Mouse (Mus musculus) heart, adult 2 months (tissue): ENCODE results near the gene Polr3k.

Experiments
- CTCF ChIP-seq: fragments of 200-600 bp; IDR thresholded peaks from 2 replicates; pipeline ENCODE4 v1.8.1; 2022; ENCODE audit warnings: antibody characterized with exemption, mild to moderate bottlenecking, moderate library complexity
- POLR2A ChIP-seq: fragments of 200-500 bp; IDR thresholded peaks from 2 replicates; pipeline ENCODE4 v1.6.1; 2011; ENCODE audit warnings: mild to moderate bottlenecking, low read depth, low read length, control low read depth; ENCODE audit not compliant: insufficient read depth

DNA sequence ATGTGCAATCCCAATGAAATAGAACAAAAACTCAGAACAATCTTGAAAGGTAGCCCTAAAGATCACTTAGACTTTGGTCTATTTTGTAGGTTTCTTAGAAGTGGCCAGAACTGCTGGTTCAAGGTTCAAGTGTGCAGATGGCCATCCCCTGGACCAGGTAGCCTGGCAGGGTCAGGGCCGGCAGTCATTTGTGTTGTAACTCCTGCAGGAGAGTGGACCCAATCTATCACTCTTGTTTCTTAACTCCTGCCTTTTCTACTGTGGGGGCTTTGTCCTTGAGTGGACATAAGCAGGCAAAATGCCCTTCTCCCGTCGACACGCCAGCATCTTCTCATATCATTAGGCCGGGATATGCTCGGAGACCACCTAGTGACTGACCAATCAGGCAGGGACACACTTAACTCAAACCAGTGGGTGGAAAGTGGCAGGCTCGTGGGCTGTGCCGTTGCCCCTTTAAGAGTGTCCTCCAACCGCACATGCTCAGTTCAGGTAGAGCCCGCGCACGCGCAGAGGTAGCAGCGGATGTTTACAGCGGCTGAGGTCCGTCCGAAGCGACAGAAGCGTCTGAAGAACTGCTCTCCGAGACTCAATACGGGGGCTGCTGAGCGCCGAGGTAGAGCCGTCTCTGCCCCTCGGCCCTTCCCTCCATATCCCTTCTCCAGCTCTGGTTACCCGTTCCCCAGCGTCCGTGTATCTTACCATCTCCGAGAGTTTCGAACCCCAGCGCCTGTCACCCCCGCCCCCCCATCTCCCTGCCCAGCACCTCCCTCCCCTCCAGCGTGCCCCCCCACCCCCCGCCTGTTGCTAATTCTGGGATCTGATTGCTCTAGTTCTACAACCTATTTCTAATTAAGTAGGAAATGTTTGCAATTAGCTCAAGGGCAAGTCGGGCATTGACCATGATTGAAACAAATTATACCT lies 26.5 kb upstream of the Polr3k start, which contains the start of gene Pcmtd2:
- no peak for TF ChIP-seq CTCF
- TF ChIP-seq POLR2A, result peak; percentile 96
